In genomic region chr9:72714945-72715344, GRCm38 (mm10) we compare ENCODE assay signal across 10 mouse cellular contexts. TPM values are rescaled to one million over a fixed set of nuclear protein-coding genes. Genes with fewer than 3 reads are reported as not detected.
DNase-seq lines count a peak whose midpoint lies in the region; ATAC-seq and TF ChIP-seq lines count a peak whose summit lies in the region.
"Had no signal": no experiment of that assay in that cellular context is flagged by ENCODE, and none has a peak within 500 bp of the region (broad histone marks: within the 10 kb centered on the region; RNA-seq: fewer than 3 reads in every experiment).

No protein-coding gene starts in this region.

- no peak for ATAC-seq in forebrain, embryonic 11.5 days (replicated peaks; ENCODE audit: low FRiP score)
- no peak for ATAC-seq in forebrain, embryonic 16.5 days
- ATAC-seq in neural tube, embryonic 15.5 days (ENCODE audit: low FRiP score): no peak
- ATAC-seq: hindbrain, postnatal 0 days had no signal

- H3K27me3 ChIP-seq in forebrain, embryonic 11.5 days (ENCODE audit: control insufficient read depth, insufficient read depth, low read length): no peaks in the 10 kb centered on the region
- no peaks in the 10 kb centered on the region for H3K27me3 ChIP-seq in forebrain, embryonic 16.5 days (replicated peaks; ENCODE audit: control insufficient read depth, insufficient read depth, low read length)
- no peaks in the 10 kb centered on the region for H3K27me3 ChIP-seq in C2C12 (ENCODE audit: control insufficient read depth, insufficient read depth, insufficient read length)
- no peaks in the 10 kb centered on the region for H3K27me3 ChIP-seq in neural tube, embryonic 15.5 days (replicated peaks)

- H3ac ChIP-seq in C2C12 (ENCODE audit: control insufficient read depth, insufficient read length, low read depth): no peak overlapping the region

- H3K79me2 ChIP-seq in C2C12 (ENCODE audit: control insufficient read depth, insufficient read depth): peaks cover 67% of the 10 kb centered on the region

- H3K4me2 ChIP-seq in forebrain, embryonic 11.5 days (ENCODE audit: low read depth, low read length, severe bottlenecking): no peak overlapping the region
- no peak overlapping the region for H3K4me2 ChIP-seq in forebrain, embryonic 16.5 days (ENCODE audit: low read length)
- no peak overlapping the region for H3K4me2 ChIP-seq in neural tube, embryonic 15.5 days

- H3K4me3 ChIP-seq in forebrain, embryonic 11.5 days (ENCODE audit: low read depth, low read length): no peak overlapping the region
- no peak overlapping the region for H3K4me3 ChIP-seq in forebrain, embryonic 16.5 days (replicated peaks; ENCODE audit: low read length)
- H3K4me3 ChIP-seq in C2C12 (ENCODE audit: insufficient read depth, poor library complexity, severe bottlenecking): no peak overlapping the region
- no peak overlapping the region for H3K4me3 ChIP-seq in brown adipose tissue, adult 24 weeks (ENCODE audit: insufficient read depth, low read depth, low read length)
- no peak overlapping the region for H3K4me3 ChIP-seq in neural tube, embryonic 15.5 days (replicated peaks)

- 92% methylated on average over 4 of the region's 4 CpGs for WGBS in forebrain, embryonic 11.5 days
- WGBS in forebrain, embryonic 16.5 days: 89% methylated on average over 4 of the region's 4 CpGs
- 93% methylated on average over 4 of the region's 4 CpGs for WGBS in neural tube, embryonic 15.5 days

- H3K27ac ChIP-seq in forebrain, embryonic 11.5 days (ENCODE audit: low read depth, low read length): no peak overlapping the region
- H3K27ac ChIP-seq in forebrain, embryonic 16.5 days (ENCODE audit: low read length): no peak overlapping the region
- 0 out of 2 replicates have a peak overlapping the region, but pooled peaks have one; percentile 27 for H3K27ac ChIP-seq in brown adipose tissue, adult 24 weeks (replicated peaks; ENCODE audit: low read depth, low read length)
- no peak overlapping the region for H3K27ac ChIP-seq in neural tube, embryonic 15.5 days (replicated peaks)
- H3K27ac ChIP-seq: hindbrain, postnatal 0 days; liver, embryonic 14.5 days had no signal

- peaks cover 32% of the 10 kb centered on the region for H3K79me3 ChIP-seq in C2C12 (ENCODE audit: low read depth)

- no peak overlapping the region for H3K9ac ChIP-seq in forebrain, embryonic 11.5 days (ENCODE audit: low read length)
- no peak overlapping the region for H3K9ac ChIP-seq in forebrain, embryonic 16.5 days (replicated peaks; ENCODE audit: low read depth, low read length)
- no peak overlapping the region for H3K9ac ChIP-seq in neural tube, embryonic 15.5 days (replicated peaks)
- H3K9ac ChIP-seq: liver, embryonic 14.5 days had no signal

- peaks cover 29% of the 10 kb centered on the region; the same call in 1 of the 2 replicates for H3K36me3 ChIP-seq in forebrain, embryonic 11.5 days (ENCODE audit: control insufficient read depth, insufficient read depth, low read length)
- H3K36me3 ChIP-seq in forebrain, embryonic 16.5 days (ENCODE audit: control insufficient read depth, insufficient read depth): peaks cover 39% of the 10 kb centered on the region
- H3K36me3 ChIP-seq in C2C12 (ENCODE audit: control insufficient read depth, insufficient read depth): peaks cover 90% of the 10 kb centered on the region
- peaks cover 73% of the 10 kb centered on the region for H3K36me3 ChIP-seq in neural tube, embryonic 15.5 days

- no peaks in the 10 kb centered on the region for H3K9me3 ChIP-seq in forebrain, embryonic 11.5 days (ENCODE audit: control insufficient read depth, low read length)
- no peaks in the 10 kb centered on the region for H3K9me3 ChIP-seq in forebrain, embryonic 16.5 days (ENCODE audit: control insufficient read depth, low read length)
- H3K9me3 ChIP-seq in neural tube, embryonic 15.5 days (replicated peaks): no peaks in the 10 kb centered on the region

- no peak for TF ChIP-seq CTCF in C2C12 (IDR thresholded peaks at IDR 0.05; ENCODE audit: control insufficient read depth, insufficient read depth, insufficient read length)

- peak; percentile 49 for DNase-seq in forebrain, embryonic 11.5 days (ENCODE audit: low spot score)
- DNase-seq in kidney, adult 18-20 months: peak; percentile 76
- no peak for DNase-seq in left cerebral cortex, adult 11 months (ENCODE audit: low spot score)
- no peak for DNase-seq in left cerebral cortex, adult 9 months (ENCODE audit: low spot score in 2 of 2)

- H3K4me1 ChIP-seq in forebrain, embryonic 11.5 days (replicated peaks; ENCODE audit: control insufficient read depth, insufficient read depth, low read length): no peaks in the 10 kb centered on the region
- no peaks in the 10 kb centered on the region for H3K4me1 ChIP-seq in forebrain, embryonic 16.5 days (replicated peaks; ENCODE audit: control insufficient read depth, insufficient read depth, low read length)
- no peaks in the 10 kb centered on the region for H3K4me1 ChIP-seq in brown adipose tissue, adult 24 weeks (ENCODE audit: control insufficient read depth, insufficient read depth, insufficient read length, low read length)
- no peaks in the 10 kb centered on the region for H3K4me1 ChIP-seq in neural tube, embryonic 15.5 days

TF ChIP-seq in C2C12, 6 proteins besides CTCF, POLR2A, EP300 and RAD21:
- no peak for TF ChIP-seq MAX (IDR thresholded peaks at IDR 0.05)
- TF ChIP-seq FOSL1 (IDR thresholded peaks at IDR 0.05; ENCODE audit: insufficient read depth, low read length, poor library complexity, severe bottlenecking): peak; percentile 25
- TF ChIP-seq CEBPB (IDR thresholded peaks at IDR 0.05; ENCODE audit: low read depth): no peak
TF ChIP-seq in C2C12: peak in this region for 1.

RNA-seq across cellular contexts. Expression of gene Nedd4, which starts 52.8 kb away (rescaled TPM):
- polyA plus RNA-seq in forebrain, embryonic 11.5 days (2014; fragmentation: Nextera tagmentation; extraction: Ambion mirVana): 781 and 793 TPM in 2 replicates
- 415 and 474 TPM in 2 replicates for polyA plus RNA-seq in forebrain, embryonic 16.5 days (2015; fragmentation: Nextera tagmentation; extraction: Ambion mirVana)
- 215 TPM for polyA plus RNA-seq in C2C12 (2012; fragmentation: generic; extraction: Trizol)
- 162 and 164 TPM in 2 replicates for polyA plus RNA-seq in brown adipose tissue, adult 24 weeks (2012; ENCODE audit: insufficient read depth, insufficient read length, missing spikeins)
- polyA plus RNA-seq in neural tube, embryonic 15.5 days (2015; fragmentation: Nextera tagmentation; extraction: Ambion mirVana): 375 and 397 TPM in 2 replicates

Comparison
In these comparisons a context has a peak if more than half of its experiments do, and no peak if none do; other contexts are left out.
1. DNase-seq: peak in forebrain, embryonic 11.5 days (single experiment) and kidney, adult 18-20 months (single experiment); none in left cerebral cortex, adult 11 months (single experiment) and left cerebral cortex, adult 9 months (0 of 2).